Mouse (Mus musculus): Measurements from ENCODE around the gene Shisa7.

GRCm38 (mm10) chr7:4859418-4859978 is 15.0 kb upstream of the Shisa7 start:
- TF ChIP-seq CTCF (IDR thresholded peaks at IDR 0.05; ENCODE audit: low read depth) (no peak), EP300 (IDR thresholded peaks at IDR 0.05; ENCODE audit: low read depth) (no peak)
